Mouse (Mus musculus) liver, embryonic 15.5 days (tissue): ENCODE results near the gene Gm11096. TPM values are rescaled to one million over a fixed set of nuclear protein-coding genes. Genes with fewer than 3 reads are reported as not detected.

Source experiments
- ATAC-seq: fragments of 200-750 bp; cut with Nextera tagmentation; 2 replicates; pipeline ENCODE4 v1.8.0; 2017; ENCODE audit warnings: moderate number of reproducible peaks, mild to moderate bottlenecking, moderate library complexity; ENCODE audit not compliant: insufficient read depth
- H3K27ac ChIP-seq: fragments of 300-500 bp; sonication (generic); replicated peaks from 2 replicates; pipeline ENCODE4 v1.5.1; 2015; ENCODE audit warnings: mild to moderate bottlenecking, inconsistent platforms
- H3K27me3 ChIP-seq: fragments of 300-500 bp; sonication (generic); 2 replicates; pipeline ENCODE4 v1.6.1; 2015; ENCODE audit warnings: mild to moderate bottlenecking, inconsistent platforms
- H3K36me3 ChIP-seq: fragments of 300-500 bp; sonication (generic); replicated peaks from 2 replicates; pipeline ENCODE4 v1.6.1; 2015; ENCODE audit warnings: moderate library complexity, mild to moderate bottlenecking, inconsistent platforms
- H3K4me1 ChIP-seq: fragments of 300-500 bp; sonication (generic); replicated peaks from 2 replicates; pipeline ENCODE4 v1.6.1; 2015; ENCODE audit warnings: inconsistent platforms
- H3K4me2 ChIP-seq: fragments of 300-500 bp; sonication (generic); 2 replicates; pipeline ENCODE4 v1.6.1; 2015; ENCODE audit warnings: moderate library complexity, mild to moderate bottlenecking, inconsistent platforms
- H3K4me3 ChIP-seq: fragments of 300-500 bp; sonication (generic); replicated peaks from 2 replicates; pipeline ENCODE4 v1.5.1; 2015; ENCODE audit warnings: mild to moderate bottlenecking, inconsistent platforms
- H3K9ac ChIP-seq: fragments of 300-500 bp; sonication (generic); 2 replicates; pipeline ENCODE4 v1.6.1; 2015; ENCODE audit warnings: moderate library complexity, mild to moderate bottlenecking, inconsistent platforms
- H3K9me3 ChIP-seq: fragments of 300-500 bp; sonication (generic); replicated peaks from 2 replicates; pipeline ENCODE4 v1.6.1; 2016; ENCODE audit warnings: inconsistent platforms
- WGBS: fragments of 180-500 bp; shearing (Covaris S2); methylation state at CpG from one replicate; pipeline ENCODE4 v1.1.7; 2015; ENCODE audit warnings: mixed read lengths; ENCODE audit not compliant: insufficient replicate concordance; 5-methylcytosine and 5-hydroxymethylcytosine counted together
- polyA plus RNA-seq: library from polyadenylated mRNA; unstranded; fragments of >200 nt; fragmentation: Nextera tagmentation; extraction: Ambion mirVana; gene quantifications from 2 replicates; pipeline ENCODE4 v1.2.1, GENCODE M21; 2015

Gene Gm11096
- polyA plus RNA-seq, 1 experiment from 2014 or later = not detected

GRCm38 (mm10) chr17:81480351-81481161 lies 39.0 kb downstream of the Gm11096 start:
- no peak for ATAC-seq
- H3K27me3 ChIP-seq = no peaks in the 10 kb centered on the region

GRCm38 (mm10) chr17:81481843-81482490 lies 40.4 kb downstream of the Gm11096 start:
- Histone ChIP-seq H3K36me3 (no peaks in the 10 kb centered on the region), H3K27ac (no peak overlapping the region), H3K4me1 (no peaks in the 10 kb centered on the region), H3K4me2 (no peak overlapping the region), H3K27me3 (no peaks in the 10 kb centered on the region), H3K4me3 (no peak overlapping the region), H3K9me3 (no peaks in the 10 kb centered on the region), H3K9ac (no peak overlapping the region)
- no peak for ATAC-seq
- WGBS = 72% methylated on average over 11 of the region's 11 CpGs

More at GRCm38 (mm10) chr17:81480351-81481161, 39.0 kb downstream of the Gm11096 start:
- H3K4me2 ChIP-seq = no peak overlapping the region
- no peaks in the 10 kb centered on the region for H3K9me3 ChIP-seq
- no peak overlapping the region for H3K4me3 ChIP-seq
- no peaks in the 10 kb centered on the region for H3K4me1 ChIP-seq
- 67% methylated on average over 21 of the region's 21 CpGs for WGBS
- no peaks in the 10 kb centered on the region for H3K36me3 ChIP-seq
- no peak overlapping the region for H3K27ac ChIP-seq
- no peak overlapping the region for H3K9ac ChIP-seq

- no peak for ATAC-seq
- H3K4me3 ChIP-seq = no peak overlapping the region
- no peak overlapping the region for H3K4me2 ChIP-seq
- H3K27ac ChIP-seq = no peak overlapping the region
- H3K4me1 ChIP-seq = no peaks in the 10 kb centered on the region
- no peaks in the 10 kb centered on the region for H3K36me3 ChIP-seq
- no peaks in the 10 kb centered on the region for H3K9me3 ChIP-seq
- H3K27me3 ChIP-seq = no peaks in the 10 kb centered on the region
- WGBS = 35% methylated on average over 1 of the region's 1 CpGs
- no peak overlapping the region for H3K9ac ChIP-seq
These were observed 44.8 kb downstream of the Gm11096 start for GRCm38 (mm10) chr17:81486388-81486787.
